Mouse (Mus musculus): ENCODE data around the gene Car10. TPM values are rescaled to one million over a fixed set of nuclear protein-coding genes. Genes with fewer than 3 reads are reported as not detected.

The Car10 gene
- polyA plus RNA-seq, 1 experiment from 2014 or later, result 0.47 TPM

DNA sequence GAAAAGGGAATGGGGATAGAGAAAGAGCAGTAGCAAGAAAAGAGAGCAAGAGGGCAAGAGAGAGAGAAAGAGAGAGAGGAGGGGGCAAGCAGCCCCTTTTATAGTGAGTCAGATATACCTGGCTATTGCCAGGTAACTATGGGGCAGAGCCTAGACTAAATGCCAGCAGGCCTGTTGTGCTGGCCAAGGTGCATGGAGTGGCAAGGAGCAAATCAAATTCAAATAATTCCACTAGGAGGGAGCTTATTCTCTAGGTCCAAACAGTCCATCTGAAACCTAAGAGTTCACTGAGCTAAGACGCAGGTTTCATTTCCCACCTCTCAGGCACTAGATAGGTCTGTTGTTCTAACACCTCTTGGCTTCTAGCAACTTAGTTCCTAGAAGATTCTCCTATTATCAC, 544.5 kb downstream of the Car10 start:
- no peaks in the 10 kb centered on the region for H3K27me3 ChIP-seq (ENCODE audit: low read depth, poor library complexity, severe bottlenecking)
- H3K9me3 ChIP-seq (replicated peaks), result no peaks in the 10 kb centered on the region
- H3K27ac ChIP-seq (replicated peaks), result no peak overlapping the region
- no peak overlapping the region for H3K4me3 ChIP-seq
- H3K4me1 ChIP-seq, result peaks cover 9% of the 10 kb centered on the region
- DNase-seq (ENCODE audit: low spot score), result no peak
- H3K36me3 ChIP-seq, result no peaks in the 10 kb centered on the region
- 86% methylated on average over 1 of the region's 1 CpGs for whole genome bisulfite sequencing

DNA sequence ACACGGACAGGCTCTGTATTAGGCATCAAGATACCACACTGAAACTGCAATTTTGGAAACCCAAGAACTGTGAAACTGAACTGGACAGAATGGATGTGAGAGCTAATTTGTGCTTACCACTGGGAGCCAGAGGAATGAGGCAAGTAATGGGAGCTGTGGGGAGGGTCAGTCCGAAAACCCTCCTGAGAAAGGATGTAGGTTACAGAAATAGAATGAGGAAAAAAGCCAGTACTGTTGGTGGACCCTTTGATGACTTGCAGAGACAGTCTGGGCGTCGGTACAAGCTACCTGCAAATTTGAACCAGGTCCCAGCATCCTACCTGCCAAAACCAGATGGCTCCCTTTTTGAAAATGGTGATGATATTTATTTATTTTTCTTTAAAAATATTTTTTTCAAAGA, 545.2 kb downstream of the Car10 start:
- WGBS, result 89% methylated on average over 4 of the region's 4 CpGs
- DNase-seq (ENCODE audit: low spot score), result no peak
- Histone ChIP-seq H3K9me3 (replicated peaks) (no peaks in the 10 kb centered on the region), H3K4me1 (peaks cover 9% of the 10 kb centered on the region), H3K27me3 (ENCODE audit: low read depth, poor library complexity, severe bottlenecking) (no peaks in the 10 kb centered on the region), H3K4me3 (no peak overlapping the region), H3K36me3 (no peaks in the 10 kb centered on the region), H3K27ac (replicated peaks) (no peak overlapping the region)

DNA sequence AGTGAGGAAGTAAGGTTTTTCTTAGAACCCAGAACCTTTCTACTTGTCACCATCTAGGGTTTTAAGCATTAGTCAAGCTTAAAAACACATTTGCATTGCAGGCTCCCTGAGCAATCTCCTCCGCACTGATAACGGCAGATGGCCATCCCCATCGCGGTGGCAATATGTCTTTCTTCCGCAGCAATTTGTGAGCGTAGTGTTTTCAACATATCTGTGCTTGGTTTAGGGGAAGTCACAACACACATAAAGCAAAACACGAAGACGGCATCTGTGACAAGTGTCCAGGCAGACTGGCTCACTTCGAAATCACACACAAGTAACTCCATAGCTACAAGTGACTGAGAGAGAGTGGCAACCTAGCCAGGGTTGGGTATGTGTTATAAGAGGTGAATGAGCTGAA, 545.6 kb downstream of the Car10 start:
- Histone ChIP-seq H3K27ac (replicated peaks) (no peak overlapping the region), H3K9me3 (replicated peaks) (no peaks in the 10 kb centered on the region), H3K36me3 (no peaks in the 10 kb centered on the region), H3K27me3 (ENCODE audit: low read depth, poor library complexity, severe bottlenecking) (no peaks in the 10 kb centered on the region), H3K4me3 (no peak overlapping the region), H3K4me1 (peaks cover 9% of the 10 kb centered on the region)
- no peak for DNase-seq (ENCODE audit: low spot score)
- 92% methylated on average over 9 of the region's 9 CpGs for WGBS

DNA sequence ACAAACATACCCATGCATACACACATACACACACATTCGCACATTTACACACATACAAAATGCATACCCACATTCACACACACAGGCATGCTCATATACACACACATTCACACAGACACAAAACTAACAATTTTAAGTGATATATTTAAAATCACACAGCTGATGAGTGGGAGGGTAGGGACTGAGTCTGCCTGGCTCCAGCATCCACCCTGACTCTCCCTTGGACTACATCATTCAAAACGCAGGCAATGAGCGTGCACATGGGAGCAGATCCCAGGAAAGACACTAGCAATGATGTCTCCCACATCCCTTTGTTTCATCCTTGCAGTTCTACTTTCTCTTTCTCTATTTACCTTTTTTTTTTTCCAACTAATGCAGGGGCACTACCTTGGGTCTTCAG, 548.4 kb downstream of the Car10 start:
- H3K4me1 ChIP-seq, result peaks cover 3% of the 10 kb centered on the region
- H3K27ac ChIP-seq (replicated peaks), result no peak overlapping the region
- H3K9me3 ChIP-seq (replicated peaks), result no peaks in the 10 kb centered on the region
- H3K4me3 ChIP-seq, result no peak overlapping the region
- WGBS, result 89% methylated on average over 3 of the region's 3 CpGs
- no peak for DNase-seq (ENCODE audit: low spot score)
- H3K27me3 ChIP-seq (ENCODE audit: low read depth, poor library complexity, severe bottlenecking), result no peaks in the 10 kb centered on the region
- no peaks in the 10 kb centered on the region for H3K36me3 ChIP-seq

Measured in midbrain, embryonic 10.5 days (tissue).